Mouse (Mus musculus): ENCODE measurements around the gene Ercc6.

Gene Ercc6

DNA sequence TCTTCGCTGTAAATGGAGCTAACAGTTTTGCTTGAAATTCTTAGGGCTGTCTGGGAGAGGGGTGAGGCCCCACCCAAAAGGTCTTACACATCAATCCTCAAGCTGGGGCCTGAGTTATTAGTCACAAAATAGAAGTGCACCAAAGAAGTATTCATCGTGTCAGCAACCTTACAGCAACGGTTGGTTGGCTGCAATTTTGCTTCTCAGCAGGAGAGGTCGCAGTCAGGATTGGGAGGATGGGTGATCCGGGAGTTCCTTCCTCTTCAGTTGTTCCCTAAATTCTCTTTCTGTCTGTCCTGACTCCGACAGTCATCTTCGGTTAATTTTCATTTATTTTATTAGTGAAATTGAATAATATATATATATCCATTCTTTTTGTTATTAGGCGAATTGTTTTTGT is 59.2 kb downstream of the Ercc6 start:
- no peak for DNase-seq (ENCODE audit: low spot score in 2 of 2)

DNA sequence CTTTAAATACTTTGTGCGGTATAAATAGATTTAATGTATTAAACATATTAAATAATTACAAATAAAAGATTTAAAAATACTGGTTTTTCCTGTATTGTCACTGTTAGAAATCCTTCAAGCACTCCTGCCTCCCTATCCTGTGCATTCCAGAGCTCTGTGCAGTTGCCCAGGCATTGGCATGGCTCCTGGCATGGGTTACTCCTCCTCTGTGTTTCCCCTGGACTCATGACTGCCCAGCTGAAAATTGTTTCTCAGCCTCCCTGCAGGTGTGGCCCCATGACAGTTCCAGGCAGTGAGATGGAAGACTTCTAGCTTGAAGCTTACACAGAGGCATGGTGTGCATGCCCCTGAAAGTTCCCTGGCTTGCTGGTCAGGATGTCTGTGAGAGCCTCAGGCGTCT is 65.1 kb downstream of the Ercc6 start:
- no peak for DNase-seq (ENCODE audit: low spot score in 2 of 2)

DNA sequence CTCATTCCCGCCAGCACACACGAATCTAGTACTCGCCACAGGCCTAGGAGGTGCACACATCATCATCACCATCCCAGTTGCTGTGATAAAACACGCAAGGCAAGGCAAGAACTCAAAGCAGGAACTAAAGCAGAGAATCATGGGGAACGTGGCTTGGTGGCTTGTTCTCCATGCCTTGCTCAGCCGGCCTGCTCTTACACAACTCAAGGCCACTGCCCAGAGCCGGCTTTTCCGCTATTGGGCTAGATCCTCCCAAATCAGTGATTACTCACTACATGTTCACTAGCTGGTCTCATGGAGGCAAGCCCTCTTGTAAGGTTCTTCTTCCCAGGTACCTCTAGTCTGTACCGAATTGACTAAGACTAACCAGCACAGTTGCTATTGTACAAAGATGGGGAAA is 70.4 kb downstream of the Ercc6 start:
- no peak for DNase-seq (ENCODE audit: low spot score in 2 of 2)

DNA sequence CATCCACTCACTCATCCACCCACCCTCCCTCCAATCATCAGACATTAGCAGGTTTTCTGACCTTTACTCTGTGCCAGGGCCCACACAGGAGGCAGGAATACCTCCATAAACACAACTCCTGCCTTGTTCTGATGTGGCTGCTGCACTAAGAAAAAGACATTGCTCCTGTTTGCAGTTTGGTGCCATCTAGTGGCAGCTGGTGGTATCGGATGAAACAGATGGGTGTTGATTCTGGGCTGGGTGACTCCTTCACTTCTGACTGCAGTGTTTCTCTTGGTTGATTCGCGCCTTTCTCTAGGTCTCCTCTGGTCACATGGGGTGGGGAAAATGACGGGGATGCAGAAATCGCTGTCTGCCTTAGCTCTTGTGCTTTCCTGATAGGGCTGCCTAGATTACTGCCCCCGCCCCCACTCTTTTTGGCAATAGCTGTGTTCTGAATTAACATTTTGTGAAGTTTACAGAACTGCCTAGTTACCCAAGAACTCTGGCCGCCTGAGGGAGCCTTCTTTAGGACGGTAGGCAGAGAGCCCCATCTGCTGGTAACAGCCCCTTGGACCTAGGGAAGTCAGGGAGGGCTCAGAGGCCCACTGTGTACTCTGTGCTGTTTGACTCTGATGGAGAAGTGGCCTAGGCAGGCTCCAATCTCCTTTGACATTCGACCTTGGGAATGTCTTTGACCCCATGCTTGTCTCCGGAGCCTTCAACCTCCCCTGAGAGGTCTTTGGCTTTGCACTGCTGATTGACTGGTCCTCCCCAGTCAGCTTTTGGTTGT is 73.9 kb downstream of the Ercc6 start:
- DNase-seq (ENCODE audit: low spot score in 2 of 2) = peak; percentile 24 to 51

DNA sequence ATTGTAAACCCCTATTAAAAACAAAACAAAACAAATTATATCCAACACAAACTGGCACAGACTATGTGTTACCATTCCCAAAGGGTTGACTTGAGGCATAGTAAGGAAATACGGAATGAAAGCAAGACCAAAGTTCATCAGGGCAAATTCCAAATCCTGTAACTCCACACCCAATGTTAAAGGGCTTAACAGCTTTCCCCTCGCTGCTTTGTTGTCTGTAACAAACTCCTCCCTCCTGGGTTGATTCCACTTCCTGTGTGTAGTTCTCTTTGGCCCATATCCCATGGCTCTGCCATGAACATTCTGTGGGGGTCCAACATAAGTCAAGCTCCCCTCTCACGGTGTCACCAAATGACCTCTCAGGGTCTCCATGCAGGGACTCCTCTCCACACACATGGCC is 77.1 kb downstream of the Ercc6 start:
- DNase-seq (ENCODE audit: low spot score in 2 of 2) = no peak

DNA sequence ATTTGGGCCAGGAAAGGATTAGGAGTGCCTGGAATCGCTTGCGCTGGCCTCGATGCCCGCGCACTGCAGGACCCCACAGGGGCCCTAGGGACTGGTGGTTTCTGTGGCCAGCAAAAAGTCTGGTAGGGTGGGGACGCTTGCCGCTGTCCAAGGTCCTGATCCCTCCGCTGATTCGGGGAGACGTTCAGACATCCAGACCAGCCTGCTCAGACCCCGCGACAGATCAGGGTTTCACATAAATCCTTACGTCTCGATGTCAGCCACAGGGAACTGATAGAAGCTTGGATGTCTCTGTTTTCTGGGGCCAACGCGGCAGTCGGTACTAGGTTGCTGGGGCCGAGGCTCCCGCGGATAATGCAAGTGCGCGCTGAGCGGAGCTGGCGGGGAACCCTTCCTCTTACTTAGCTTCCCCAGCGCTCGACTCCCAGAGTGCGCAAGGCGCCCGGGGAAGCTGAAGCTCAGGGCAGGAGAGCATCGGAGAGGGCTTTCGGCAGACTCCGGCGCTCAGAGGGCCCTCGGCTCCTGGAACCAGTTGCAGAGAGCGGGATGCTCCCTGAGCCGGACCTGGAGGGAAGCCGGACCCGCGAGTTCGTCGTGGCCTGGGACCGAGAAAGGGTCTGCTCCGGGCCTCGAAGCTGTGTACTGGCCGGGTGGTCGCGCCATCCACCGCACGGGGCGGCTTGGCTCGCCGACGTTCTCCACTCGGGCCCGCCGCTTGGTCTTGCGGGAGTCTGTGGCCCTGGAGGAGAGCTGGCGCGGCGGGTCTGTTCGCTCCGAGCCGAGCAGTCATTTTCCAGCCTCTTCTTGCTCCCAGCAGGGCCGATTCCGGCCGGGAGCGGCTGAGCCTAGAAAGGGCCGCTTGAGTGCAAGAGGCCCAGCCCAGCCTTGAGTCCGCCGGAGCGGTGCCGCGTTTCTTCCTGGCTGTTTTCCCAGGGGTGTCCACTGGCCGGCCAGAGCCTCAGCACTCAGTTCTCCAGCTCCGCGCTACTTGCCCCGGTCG is 84.2 kb downstream of the Ercc6 start:
- peak; percentile 21 to 43 for DNase-seq (ENCODE audit: low spot score in 2 of 2)

DNA sequence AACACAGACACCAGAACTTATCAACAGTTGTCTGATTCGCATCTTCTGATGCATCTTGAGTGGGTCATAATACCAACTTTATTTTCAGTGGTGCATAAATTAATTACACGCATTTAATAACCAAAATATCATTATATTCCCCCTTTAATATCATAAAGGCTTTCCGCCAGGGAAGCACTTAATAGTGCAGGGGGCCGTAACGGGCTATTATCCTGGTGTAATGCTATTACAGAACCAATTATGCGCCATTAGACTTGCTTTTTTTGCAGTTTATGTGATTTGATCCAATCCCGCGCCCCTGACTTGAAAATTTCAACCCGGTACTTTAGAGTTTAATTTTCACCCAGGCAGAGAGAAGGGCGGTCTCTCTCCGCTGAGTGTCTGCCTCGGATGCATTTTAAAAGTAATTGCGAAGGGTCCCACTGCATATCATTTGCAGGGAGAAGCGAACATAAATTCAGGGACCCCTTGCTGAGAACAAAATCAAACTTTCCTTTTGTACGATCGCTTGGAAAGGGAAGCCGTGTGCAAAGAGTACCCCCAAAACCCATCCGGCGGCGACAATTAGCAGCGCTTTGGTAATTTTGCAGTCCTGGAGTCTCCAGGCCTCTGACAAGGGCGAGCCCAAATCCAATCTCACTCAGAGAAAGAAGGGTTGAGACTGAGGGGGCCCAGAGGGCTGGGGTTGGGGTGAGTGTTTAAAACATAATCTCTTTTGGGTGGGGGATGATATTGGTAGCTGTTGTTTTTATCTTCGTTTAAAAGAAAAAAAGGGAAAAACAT is 85.3 kb downstream of the Ercc6 start:
- DNase-seq (ENCODE audit: low spot score in 2 of 2) = no peak

DNA sequence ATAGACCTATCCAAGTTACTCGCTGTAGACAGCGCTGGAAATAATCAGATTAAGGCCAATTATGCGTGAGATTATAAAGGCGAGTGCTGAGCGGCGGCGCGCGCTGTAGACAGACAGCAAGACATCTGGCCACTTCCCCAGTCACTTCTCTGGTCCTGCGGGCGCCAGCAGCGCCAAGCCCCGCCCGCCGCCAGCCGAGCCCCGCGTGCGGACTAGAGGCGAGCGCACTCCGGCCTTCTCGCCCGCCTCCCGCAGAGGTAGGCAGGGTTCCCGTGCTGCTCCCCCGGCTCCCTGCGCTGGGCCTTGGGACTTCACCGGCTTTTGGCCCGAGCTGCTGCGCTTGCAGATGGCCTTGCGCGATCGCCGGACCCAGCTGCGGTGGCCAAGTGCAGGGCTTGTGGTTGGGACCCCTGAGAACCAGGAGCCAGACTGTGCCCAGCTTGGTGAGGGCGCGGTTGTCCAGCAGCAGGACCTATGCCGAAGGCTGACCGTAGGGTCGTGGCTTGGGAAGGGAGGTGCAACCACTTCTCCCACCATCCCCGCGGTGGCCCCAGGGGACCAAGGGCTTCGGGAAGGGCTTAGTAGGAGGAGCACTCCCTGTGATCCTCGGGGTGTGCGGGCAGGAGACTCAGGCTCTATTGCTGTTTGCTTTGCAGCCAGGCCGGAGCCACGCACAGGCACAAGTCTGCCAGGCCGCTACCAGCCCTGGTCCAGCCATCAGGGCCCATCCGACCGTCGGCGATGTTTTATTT is 86.1 kb downstream of the Ercc6 start, which contains the start of gene Prrxl1:
TSS of gene Prrxl1 (plus strand) at position 118 of the 752 bp plus-strand sequence.
- no peak for DNase-seq (ENCODE audit: low spot score in 2 of 2)

DNA sequence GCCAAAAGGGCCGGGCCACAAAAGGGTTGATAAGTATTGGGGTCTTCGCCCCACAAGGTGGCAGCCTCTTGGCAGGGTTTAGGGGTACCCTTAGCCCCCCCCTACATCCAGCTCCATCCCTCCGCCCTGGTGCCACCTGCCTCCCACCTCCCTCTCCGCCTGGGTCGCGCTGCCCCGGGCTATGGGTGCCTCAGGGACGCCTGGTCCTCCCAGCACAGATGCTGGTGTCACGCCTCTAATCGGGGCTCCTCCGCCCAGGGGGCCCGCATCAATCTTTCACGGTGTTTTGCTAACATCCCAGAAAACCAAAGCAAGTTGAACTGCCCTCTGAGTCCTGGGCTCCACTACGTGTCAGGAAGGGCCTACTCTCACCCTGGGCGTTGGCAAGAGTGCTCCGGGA is 86.8 kb downstream of the Ercc6 start:
- DNase-seq (ENCODE audit: low spot score in 2 of 2) = no peak

DNA sequence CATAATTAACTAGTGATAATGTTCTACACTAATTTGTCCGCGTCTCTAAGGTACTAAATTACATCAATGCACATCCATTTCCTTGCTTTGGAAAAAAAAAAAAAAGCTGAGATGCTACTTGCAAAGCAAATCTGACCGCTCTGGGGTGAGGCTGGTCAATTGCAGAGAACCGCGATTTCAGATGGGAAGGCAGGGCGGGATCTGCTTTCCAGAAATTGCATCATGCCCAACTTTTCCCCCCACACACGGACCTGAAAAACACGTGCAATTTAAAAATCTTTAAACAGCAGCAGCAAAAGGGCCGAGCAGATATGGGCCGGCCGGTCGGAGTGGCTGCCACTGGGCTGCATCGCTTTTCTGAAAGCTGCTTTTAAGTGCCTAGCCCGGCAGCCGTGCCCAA is 92.2 kb downstream of the Ercc6 start:
- no peak for DNase-seq (ENCODE audit: low spot score in 2 of 2)

DNA sequence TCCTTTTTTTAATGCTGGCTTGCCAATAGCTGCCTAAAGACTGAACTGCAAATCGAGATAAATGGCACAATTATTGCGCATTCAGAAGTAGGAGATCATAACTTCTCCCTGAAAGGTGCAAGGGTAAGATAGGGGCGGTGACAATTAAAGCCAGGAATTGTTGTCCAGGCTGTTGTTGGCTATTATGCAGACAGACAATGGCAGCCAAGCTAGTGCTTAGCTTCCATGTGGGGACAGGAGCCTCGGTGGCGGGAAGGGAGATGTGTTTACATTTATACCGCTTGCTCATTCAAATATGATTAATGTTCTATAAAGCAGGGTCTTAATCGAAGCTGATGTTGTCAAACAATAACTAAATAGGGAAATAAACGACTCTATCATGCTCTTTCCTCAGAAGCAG is 93.0 kb downstream of the Ercc6 start:
- no peak for DNase-seq (ENCODE audit: low spot score in 2 of 2)

DNA sequence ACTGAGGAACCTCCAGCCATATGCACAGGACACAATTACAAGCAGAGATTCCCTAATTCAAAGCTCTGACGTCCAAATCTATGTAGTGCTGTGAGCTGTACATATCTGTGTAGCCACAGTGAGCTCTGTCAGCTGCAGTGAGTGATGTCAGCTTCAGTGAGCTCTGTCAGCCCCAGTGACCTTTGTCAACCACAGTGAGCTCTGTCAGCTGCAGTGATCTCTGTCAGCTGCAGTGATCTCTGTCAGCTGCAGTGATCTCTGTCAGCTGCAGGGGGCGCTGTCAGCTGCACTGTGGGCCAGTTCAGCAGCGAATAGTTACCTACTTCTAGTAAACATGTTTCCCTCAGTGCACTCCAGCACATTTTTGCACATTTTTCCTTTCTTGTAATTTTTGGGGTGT is 96.1 kb downstream of the Ercc6 start:
- DNase-seq (ENCODE audit: low spot score in 2 of 2) = no peak

DNA sequence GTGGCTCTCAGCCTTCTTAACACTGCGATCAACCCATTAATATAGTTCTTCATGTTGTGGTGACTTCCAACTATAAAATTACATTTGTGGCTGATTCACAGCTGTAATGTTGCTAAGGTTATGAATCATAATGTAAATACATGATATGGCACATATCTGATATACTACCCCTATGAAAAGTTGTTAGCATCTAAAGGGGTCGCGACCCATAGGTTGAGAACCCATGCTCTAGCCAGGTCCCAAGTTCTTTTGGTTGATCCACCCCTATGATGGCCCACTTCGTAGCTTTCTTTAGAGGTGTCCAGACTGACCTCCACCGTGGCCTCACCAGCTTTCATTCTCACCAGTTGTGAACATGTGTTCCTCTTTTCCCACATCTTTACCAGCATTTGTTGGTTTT is 103.9 kb downstream of the Ercc6 start:
- DNase-seq (ENCODE audit: low spot score in 2 of 2) = no peak

DNA sequence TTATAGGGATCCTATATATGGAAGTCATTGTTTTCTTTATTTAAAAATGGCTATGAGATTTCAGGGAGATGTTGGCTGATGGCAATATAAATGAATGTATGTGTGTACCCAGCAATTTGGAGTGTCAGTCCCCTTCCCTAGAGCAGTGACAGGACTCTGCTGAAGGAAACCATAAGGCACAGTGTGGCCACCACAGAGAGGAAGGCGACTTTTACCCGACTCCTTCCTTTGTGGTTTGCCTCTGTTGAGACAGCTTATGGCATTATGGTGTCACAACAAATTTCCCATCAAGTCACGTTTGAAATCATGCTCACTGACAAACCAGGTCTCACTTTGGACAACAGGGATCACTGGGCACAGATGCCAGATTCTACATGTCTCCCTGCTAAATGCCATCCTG is 110.9 kb downstream of the Ercc6 start:
- no peak for DNase-seq (ENCODE audit: low spot score in 2 of 2)

DNA sequence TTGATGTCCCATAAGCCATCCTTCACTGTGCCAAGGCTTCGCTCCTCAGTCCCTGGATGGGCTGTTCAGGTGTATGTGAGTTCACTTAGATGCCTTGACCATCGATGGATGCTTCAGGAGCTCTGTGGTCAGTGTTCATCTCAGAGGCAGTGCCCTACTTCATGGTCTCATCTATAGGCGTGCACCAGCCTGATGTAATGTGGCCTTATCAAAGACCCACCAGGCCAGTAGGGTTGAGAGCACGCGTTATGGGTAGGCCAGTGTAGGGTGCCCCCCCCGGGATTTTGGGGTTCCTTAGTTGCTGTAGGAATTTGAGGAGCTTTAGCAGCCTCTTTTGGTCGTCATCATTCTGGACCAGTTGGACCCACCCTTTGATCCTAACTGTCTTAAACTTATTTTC is 111.5 kb downstream of the Ercc6 start:
- no peak for DNase-seq (ENCODE audit: low spot score in 2 of 2)

DNA sequence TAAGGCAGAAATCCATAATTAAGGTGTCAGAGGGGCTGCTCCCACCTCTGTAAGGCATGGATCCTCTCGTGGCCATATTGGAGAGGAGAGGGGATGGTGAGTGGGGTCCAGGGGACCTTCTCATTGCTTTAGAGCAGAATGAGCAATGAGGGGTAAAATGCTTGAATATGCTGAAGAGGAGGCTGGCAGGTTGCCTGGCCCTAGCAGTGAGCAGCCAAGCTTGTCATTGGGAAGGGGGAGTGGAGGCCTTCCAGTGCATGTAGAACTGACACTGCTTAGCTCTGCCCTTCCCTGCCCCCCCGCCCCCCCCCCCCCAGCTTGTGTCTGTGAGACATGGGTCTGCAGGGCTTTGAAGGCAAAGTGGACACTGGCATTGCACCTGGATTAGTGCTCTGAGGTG is 114.0 kb downstream of the Ercc6 start:
- DNase-seq (ENCODE audit: low spot score in 2 of 2) = no peak

DNA sequence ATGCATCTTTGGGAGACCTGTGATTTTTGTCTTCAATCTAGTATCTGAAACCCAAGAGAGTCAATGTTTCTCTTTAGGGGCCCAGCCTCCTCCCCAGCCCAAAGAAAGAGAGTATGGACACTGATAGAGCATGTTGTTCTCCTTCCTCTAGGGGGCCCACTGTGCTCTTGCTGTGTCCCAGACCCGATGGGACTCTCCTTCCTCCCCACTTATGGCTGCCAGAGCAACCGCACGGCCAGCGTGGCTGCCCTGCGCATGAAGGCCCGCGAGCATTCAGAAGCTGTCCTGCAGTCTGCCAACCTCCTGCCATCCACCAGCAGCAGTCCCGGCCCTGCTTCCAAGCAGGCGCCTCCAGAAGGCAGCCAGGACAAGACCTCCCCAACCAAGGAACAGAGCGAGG is 115.3 kb downstream of the Ercc6 start:
- no peak for DNase-seq (ENCODE audit: low spot score in 2 of 2)

Measured in spleen, postnatal 14 days (tissue).